Mouse (Mus musculus): Measurements from ENCODE around the gene Snx11.

DNA sequence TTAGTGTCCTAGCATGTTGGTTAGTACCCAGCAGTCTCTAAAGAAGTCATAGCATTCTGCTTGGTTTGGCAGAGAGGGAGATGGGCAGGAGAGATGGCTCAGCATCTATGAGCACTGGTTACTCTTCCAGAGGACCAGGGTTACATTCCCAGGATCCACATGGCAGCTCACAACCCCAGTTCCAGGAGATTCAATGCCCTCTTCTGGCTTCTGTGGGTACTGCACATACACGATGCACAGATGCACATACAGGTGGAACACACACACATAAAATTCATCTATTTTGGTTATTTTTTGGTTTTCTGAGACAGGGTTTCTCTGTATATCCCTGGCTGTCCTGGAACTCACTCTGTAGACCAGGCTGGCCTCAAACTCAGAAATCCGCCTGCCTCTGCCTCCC, 22.1 kb downstream of the Snx11 start:
- peak; percentile 25; the same call in 1 of the 2 replicates for TF ChIP-seq CTCF (IDR thresholded peaks at IDR 0.05; ENCODE audit: low read depth)
- TF ChIP-seq EP300 (IDR thresholded peaks at IDR 0.05; ENCODE audit: low read depth): no peak
